Mouse (Mus musculus) bone marrow macrophage, adult 2 months (primary cell): Measurements from ENCODE around the gene Adprhl1.

Source experiments
- CTCF ChIP-seq: IDR thresholded peaks from 2 replicates; pipeline ENCODE4 v1.5.1; 2012; ENCODE audit warnings: low read depth, mild to moderate bottlenecking, low read length, moderate library complexity
- POLR2A ChIP-seq: IDR thresholded peaks from 2 replicates; pipeline ENCODE4 v1.6.1; 2012; ENCODE audit warnings: mild to moderate bottlenecking, low read depth, low read length, borderline replicate concordance

- TF ChIP-seq CTCF, result no peak
- TF ChIP-seq POLR2A, result no peak
Measured at GRCm38 (mm10) chr8:13199385-13200061, 54.4 kb downstream of the Adprhl1 start.
